Mouse (Mus musculus) cerebellum, adult 9-11 months (tissue): ENCODE measurements around the gene Prkacb.

Source experiments
- DNase-seq: peaks from one replicate; pipeline ENCODE4 v3.0.0; 2022

Prkacb gene

DNA sequence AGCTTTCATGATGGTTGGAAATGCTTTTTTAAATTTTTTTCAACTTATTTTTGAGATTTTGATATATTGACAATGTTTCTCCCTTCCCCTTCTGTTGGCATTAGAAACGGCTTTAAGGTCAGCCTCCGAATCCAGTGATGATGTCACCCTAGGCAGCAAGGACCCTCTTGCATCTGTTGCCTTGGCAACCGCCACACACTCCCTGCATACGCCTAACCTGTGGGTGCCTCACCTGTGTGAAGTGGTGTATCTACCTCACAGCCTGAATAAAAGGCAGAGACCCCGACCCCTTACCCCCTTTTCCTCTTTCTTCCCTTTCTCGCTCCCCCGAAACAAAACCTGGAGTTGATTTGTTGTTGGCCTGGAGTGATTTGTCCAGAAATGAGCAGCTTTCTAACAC is 100.5 kb downstream of the Prkacb start:
- DNase-seq = no peak

GRCm38 (mm10) chr3:146711559-146711958 is 101.2 kb downstream of the Prkacb start:
- DNase-seq = no peak

GRCm38 (mm10) chr3:146711084-146711483 is 101.7 kb downstream of the Prkacb start:
- no peak for DNase-seq

- DNase-seq = no peak
Observed at GRCm38 (mm10) chr3:146709086-146709485, 103.7 kb downstream of the Prkacb start.

DNA sequence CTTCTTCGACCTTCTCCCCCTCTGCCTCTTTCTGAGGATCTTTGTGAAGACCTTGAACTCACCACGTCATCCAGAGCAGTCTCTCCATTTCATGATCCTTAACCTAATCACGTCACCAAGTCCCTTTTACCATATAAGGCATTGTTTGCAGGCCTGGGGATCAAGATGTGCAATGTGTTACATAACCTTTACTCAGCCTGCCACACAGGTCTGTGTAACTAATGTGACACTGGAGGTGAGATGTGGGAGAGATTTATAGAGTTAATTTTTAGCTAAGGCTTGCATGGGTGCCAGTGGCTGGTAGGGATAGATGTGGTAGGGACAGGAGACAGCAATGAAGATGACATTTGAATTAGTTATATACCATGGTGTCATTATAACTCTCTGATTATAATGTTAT is 104.4 kb downstream of the Prkacb start:
- DNase-seq = no peak

- DNase-seq = no peak
Observed at GRCm38 (mm10) chr3:146704099-146704498, 108.7 kb downstream of the Prkacb start.

- DNase-seq = no peak
Observed at GRCm38 (mm10) chr3:146700051-146700450, 112.7 kb downstream of the Prkacb start.

- DNase-seq = no peak
Observed at GRCm38 (mm10) chr3:146698982-146699381, 113.8 kb downstream of the Prkacb start.

GRCm38 (mm10) chr3:146692547-146692946 is 120.2 kb downstream of the Prkacb start:
- no peak for DNase-seq

DNA sequence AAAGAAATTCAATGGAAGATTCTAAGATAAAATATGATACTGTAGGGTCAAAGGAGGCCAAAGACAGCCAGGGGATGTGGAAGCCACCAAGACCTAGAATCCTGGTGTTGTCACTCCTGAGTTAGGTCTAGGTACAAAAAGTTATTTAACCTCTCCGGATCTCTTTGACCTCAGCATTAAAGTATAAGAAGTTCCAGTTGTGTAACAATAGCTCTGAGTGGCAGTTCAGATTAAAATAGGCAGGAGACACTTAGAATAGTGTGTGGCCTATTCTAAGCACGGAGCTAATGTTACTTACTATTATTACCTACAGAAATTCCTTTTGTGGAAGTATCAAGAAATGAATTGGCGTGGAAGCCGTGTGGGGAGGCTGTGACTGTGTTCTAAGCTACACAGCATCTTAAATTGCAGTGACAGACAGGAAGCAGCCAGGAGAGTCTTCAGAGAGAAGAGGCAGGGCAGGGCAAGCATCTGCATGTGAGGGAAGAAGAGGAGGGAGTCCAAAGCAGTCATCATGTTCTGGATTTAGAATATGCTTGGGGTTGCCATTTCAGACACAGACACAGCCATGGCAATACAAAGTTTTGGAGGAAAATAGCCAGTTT is 125.6 kb downstream of the Prkacb start:
- no peak for DNase-seq

GRCm38 (mm10) chr3:146686428-146686827 is 126.4 kb downstream of the Prkacb start:
- DNase-seq = no peak

DNA sequence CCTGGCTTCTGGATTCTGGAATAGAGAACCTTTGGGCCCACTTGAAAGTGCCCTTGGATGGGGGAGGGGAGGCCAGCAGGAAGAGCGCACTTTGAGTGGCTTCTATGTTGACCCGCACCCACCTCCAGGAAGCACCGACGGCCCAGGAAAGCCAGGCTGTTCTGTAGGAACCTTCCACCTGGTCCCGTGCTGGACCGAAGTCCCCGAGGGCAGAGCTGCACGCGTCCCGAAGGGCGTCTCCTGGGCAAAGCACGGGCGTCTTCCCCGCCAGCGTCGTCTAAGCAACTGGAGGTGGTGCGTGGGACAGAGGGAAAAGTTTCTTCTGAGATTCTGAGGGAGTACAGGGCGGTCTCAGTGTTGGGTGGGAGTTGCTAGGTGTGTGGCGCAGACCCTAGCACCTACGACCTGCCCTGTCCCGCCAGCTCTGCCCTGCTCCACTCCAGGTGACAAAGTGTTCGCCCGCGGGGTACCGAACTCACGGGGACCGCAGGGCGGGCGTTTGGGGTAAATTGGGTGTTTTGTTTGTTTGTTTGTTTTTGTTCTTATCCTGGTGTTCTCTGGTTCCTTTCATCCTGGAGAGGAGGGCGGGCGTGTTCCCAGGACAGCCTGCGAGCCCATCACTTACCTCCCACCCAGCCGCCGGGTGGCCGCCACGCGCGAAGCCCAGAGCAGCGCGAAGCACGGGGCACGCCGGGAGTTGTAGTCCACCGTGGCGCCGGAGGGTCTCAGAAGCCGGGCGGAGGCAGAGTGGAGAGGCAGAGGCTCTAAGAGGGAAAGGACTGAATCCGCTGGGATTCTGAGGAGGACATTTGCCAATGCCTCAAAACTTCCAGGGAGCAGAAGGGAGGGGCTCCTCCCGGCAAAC is 127.7 kb downstream of the Prkacb start, which contains the start of gene Samd13:
Gene Samd13, minus strand, starts transcription at position 782 of the 865 bp plus-strand sequence.
- no peak for DNase-seq

GRCm38 (mm10) chr3:146683095-146683494 is 129.7 kb downstream of the Prkacb start:
- no peak for DNase-seq

GRCm38 (mm10) chr3:146682140-146682651 is 130.6 kb downstream of the Prkacb start:
- DNase-seq = no peak

DNA sequence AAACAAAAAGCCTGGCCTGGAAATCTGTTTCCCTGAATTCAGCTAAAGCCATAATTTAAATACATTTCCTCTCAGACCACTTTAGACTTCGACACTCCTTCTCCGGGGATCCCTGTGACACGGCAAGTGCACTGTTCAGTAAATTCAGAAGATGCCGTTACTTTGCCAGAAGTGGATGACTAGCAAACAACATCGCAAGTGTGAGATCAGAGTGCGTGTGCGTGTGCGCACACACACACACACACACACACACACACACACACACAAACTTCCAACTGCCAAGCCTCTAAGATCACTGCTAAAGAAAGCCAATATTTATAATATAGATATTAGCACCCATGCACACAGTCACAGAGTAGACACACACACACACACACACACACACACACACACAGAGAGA is 131.1 kb downstream of the Prkacb start:
- DNase-seq = no peak

DNA sequence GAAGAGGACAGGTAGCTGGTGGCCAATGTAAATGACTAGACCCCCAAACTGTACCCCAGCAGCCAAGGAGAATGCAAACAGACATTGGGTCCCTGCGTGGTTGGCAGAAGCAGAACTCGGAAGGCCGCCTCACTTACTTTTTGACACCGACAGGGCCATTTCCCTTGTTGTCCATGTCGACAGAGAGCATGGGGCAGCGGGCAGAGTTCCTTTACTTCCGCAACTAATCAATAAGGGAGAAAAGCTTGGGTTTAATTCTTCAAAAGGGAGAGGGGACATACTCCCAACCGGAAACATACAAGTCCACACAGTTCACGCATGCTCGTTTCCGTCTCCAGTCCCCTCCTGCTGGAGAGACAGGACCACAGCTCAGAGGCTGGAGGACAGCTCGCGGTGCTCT is 132.2 kb downstream of the Prkacb start:
- no peak for DNase-seq

DNA sequence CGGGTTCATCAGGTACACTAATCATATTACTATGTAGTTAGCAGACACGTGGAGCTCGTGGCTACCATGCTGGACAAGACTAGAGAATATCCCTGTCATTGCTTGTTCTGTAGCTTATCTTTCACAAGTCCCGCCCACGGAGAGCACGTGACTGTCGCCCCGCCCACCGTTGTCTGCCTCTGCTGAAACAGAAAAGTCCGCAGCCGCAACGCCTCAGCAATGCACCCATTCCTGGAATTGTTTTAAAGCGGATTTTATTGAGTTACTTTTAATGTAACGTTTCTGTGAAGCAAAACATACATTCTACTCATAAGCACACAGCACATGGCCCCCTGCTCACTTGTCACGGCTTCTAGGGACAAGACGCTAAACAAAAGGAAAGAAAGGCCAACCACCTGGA is 133.1 kb downstream of the Prkacb start:
- DNase-seq = no peak
